Mouse (Mus musculus): ENCODE results near the gene Tmem243. TPM values are rescaled to one million over a fixed set of nuclear protein-coding genes. Genes with fewer than 3 reads are reported as not detected.
A peak's percentile ranks its signal among the peaks of the same experiment; 100 is the strongest.
"Not testable (repeated sequence)": the region's sequence is repeated elsewhere in the genome, so short reads cannot be mapped to it uniquely, and the experiment has no call there.

Gene Tmem243
- total RNA-seq, 2 experiments from 2014 or later, result 18.6 to 56.8 TPM

GRCm38 (mm10) chr5:9106806-9107205 lies 6.3 kb downstream of the Tmem243 start:
- DNase-seq, result peak; percentile 74 to 80

- no peak for DNase-seq
Observed at GRCm38 (mm10) chr5:9107296-9108089, 7.0 kb downstream of the Tmem243 start.

- DNase-seq, result no peak
Observed at GRCm38 (mm10) chr5:9108490-9108889, 8.0 kb downstream of the Tmem243 start.

GRCm38 (mm10) chr5:9109582-9109981 lies 9.1 kb downstream of the Tmem243 start:
- peak in 1 of 2 experiments; percentile 37 for DNase-seq

GRCm38 (mm10) chr5:9111285-9111684 lies 10.8 kb downstream of the Tmem243 start:
- DNase-seq, result no peak

- DNase-seq, result peak; percentile 44 to 74
Observed at GRCm38 (mm10) chr5:9111759-9112158, 11.3 kb downstream of the Tmem243 start.

- DNase-seq, result no peak
Observed at GRCm38 (mm10) chr5:9114162-9114561, 13.7 kb downstream of the Tmem243 start.

GRCm38 (mm10) chr5:9124134-9124533 lies 23.7 kb downstream of the Tmem243 start:
- DNase-seq, result no peak

- no peak for DNase-seq
Observed at GRCm38 (mm10) chr5:9128566-9128965, 28.1 kb downstream of the Tmem243 start.

- DNase-seq, result no peak
Observed at GRCm38 (mm10) chr5:9131786-9132185, 31.3 kb downstream of the Tmem243 start.

GRCm38 (mm10) chr5:9135588-9135987 lies 35.1 kb downstream of the Tmem243 start:
- no peak for DNase-seq

- DNase-seq, result no peak
Observed at GRCm38 (mm10) chr5:9140724-9141123, 40.3 kb downstream of the Tmem243 start.

- no peak for DNase-seq
Observed at GRCm38 (mm10) chr5:9142376-9142775, 41.9 kb downstream of the Tmem243 start.

GRCm38 (mm10) chr5:9149273-9149850 lies 48.9 kb downstream of the Tmem243 start:
- no peak for DNase-seq

GRCm38 (mm10) chr5:9156746-9157145 lies 56.3 kb downstream of the Tmem243 start:
- no peak for DNase-seq

GRCm38 (mm10) chr5:9157336-9157735 lies 56.9 kb downstream of the Tmem243 start:
- DNase-seq, result no peak

GRCm38 (mm10) chr5:9160831-9161455 lies 60.5 kb downstream of the Tmem243 start:
- peak; percentile 53 to 68 for DNase-seq

GRCm38 (mm10) chr5:9161456-9162041 lies 61.1 kb downstream of the Tmem243 start, which contains the start of gene Dmtf1:
Gene Dmtf1, minus strand, starts transcription at chr5:9161776.
- DNase-seq, result peak; percentile 89 to 93

GRCm38 (mm10) chr5:9162088-9162487 lies 61.6 kb downstream of the Tmem243 start:
- no peak for DNase-seq

GRCm38 (mm10) chr5:9163411-9163810 lies 62.9 kb downstream of the Tmem243 start:
- no peak for DNase-seq

- DNase-seq, result not testable (repeated sequence)
Observed at GRCm38 (mm10) chr5:9165151-9165550, 64.7 kb downstream of the Tmem243 start.

GRCm38 (mm10) chr5:9166366-9166765 lies 65.9 kb downstream of the Tmem243 start:
- no peak for DNase-seq
